Mouse (Mus musculus) olfactory bulb, adult 2 months (tissue): Measurements from ENCODE around the gene Dtd2.

Experiments
- CTCF ChIP-seq: fragments of 200-500 bp; IDR thresholded peaks from 2 replicates; pipeline ENCODE4 v1.5.1; 2012; ENCODE audit warnings: low read depth, mild to moderate bottlenecking, low read length, moderate library complexity; ENCODE audit not compliant: insufficient read depth
- POLR2A ChIP-seq: fragments of 200-500 bp; IDR thresholded peaks from 2 replicates; pipeline ENCODE4 v1.6.1; 2012; ENCODE audit warnings: mild to moderate bottlenecking, low read depth, low read length, moderate library complexity; ENCODE audit not compliant: insufficient read depth

DNA sequence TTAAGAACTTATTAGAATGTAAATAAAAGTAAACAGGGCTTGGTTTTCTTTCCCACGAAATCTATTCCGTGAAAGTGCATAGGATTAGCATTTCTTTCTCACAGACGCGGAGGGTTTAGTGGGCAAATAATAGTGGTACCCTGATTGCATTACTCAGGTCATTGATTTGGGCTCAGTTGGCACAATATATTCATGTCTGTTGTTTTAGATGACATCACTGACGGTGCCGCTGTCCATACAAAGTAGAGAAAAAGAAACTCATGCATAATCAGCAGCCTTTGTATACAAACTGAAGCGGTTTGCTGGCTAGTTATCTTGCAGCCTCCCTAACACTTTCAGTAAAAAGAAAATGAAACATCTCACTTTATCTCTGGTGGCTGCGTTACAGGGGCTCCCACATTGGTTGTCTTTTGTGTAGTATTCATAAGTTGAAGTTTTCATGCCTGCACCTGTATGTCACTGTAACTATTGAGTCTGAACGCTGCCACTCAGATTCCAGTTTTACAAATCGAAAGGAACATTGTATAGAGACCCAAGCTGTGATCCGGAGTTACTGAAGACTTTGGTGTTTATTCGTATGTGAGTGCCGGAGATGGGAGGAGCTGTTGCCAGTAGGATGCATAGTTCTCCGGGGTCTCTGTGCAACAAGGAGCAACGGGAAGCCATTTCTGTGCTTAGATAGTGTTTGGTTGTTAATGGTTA is 3.8 kb upstream of the Dtd2 start:
- no peak for TF ChIP-seq CTCF
- TF ChIP-seq POLR2A, result no peak
